Mouse (Mus musculus): ENCODE measurements around the gene Phldb2. TPM values are rescaled to one million over a fixed set of nuclear protein-coding genes. Genes with fewer than 3 reads are reported as not detected.
A peak's percentile ranks its signal among the peaks of the same experiment; 100 is the strongest.

The Phldb2 gene
- polyA plus RNA-seq, 1 experiment from 2014 or later, result 6.8 TPM

- no peak overlapping the region for H3K27ac ChIP-seq (ENCODE audit: low read depth, low read length)
- 74% methylated on average over 7 of the region's 7 CpGs for WGBS
- no peak overlapping the region for H3K4me3 ChIP-seq (ENCODE audit: low read length)
- no peaks in the 10 kb centered on the region for H3K9me3 ChIP-seq (ENCODE audit: control insufficient read depth, low read length)
- no peaks in the 10 kb centered on the region for H3K4me1 ChIP-seq (ENCODE audit: control insufficient read depth, insufficient read depth, low read depth, low read length)
- peak; percentile 54; the same call in 1 of the 2 replicates for ATAC-seq
- no peak overlapping the region for H3K4me2 ChIP-seq (ENCODE audit: low read length)
- H3K36me3 ChIP-seq (ENCODE audit: control insufficient read depth, insufficient read depth, low read length), result peaks cover 8% of the 10 kb centered on the region
- no peak overlapping the region for H3K9ac ChIP-seq (ENCODE audit: low read depth, low read length)
- H3K27me3 ChIP-seq (replicated peaks; ENCODE audit: control insufficient read depth, insufficient read depth, low read length), result no peaks in the 10 kb centered on the region
Measured at GRCm38 (mm10) chr16:45711263-45711662, 242.1 kb downstream of the Phldb2 start.

- H3K4me1 ChIP-seq (ENCODE audit: control insufficient read depth, insufficient read depth, low read depth, low read length), result peaks cover 3% of the 10 kb centered on the region; the same call in 1 of the 2 replicates
- H3K4me3 ChIP-seq (ENCODE audit: low read length), result no peak overlapping the region
- no peaks in the 10 kb centered on the region for H3K27me3 ChIP-seq (replicated peaks; ENCODE audit: control insufficient read depth, insufficient read depth, low read length)
- no peak overlapping the region for H3K9ac ChIP-seq (ENCODE audit: low read depth, low read length)
- H3K27ac ChIP-seq (ENCODE audit: low read depth, low read length), result no peak overlapping the region
- ATAC-seq, result no peak
- no peaks in the 10 kb centered on the region for H3K36me3 ChIP-seq (ENCODE audit: control insufficient read depth, insufficient read depth, low read length)
- no peaks in the 10 kb centered on the region for H3K9me3 ChIP-seq (ENCODE audit: control insufficient read depth, low read length)
- 83% methylated on average over 5 of the region's 5 CpGs for WGBS
- no peak overlapping the region for H3K4me2 ChIP-seq (ENCODE audit: low read length)
Measured at GRCm38 (mm10) chr16:45699301-45699700, 254.1 kb downstream of the Phldb2 start.

GRCm38 (mm10) chr16:45697996-45698395 lies 255.4 kb downstream of the Phldb2 start:
- WGBS, result 53% methylated on average over 6 of the region's 6 CpGs
- H3K9ac ChIP-seq (ENCODE audit: low read depth, low read length), result no peak overlapping the region
- H3K36me3 ChIP-seq (ENCODE audit: control insufficient read depth, insufficient read depth, low read length), result no peaks in the 10 kb centered on the region
- peak; percentile 88 for ATAC-seq
- no peak overlapping the region for H3K27ac ChIP-seq (ENCODE audit: low read depth, low read length)
- H3K4me1 ChIP-seq (ENCODE audit: control insufficient read depth, insufficient read depth, low read depth, low read length), result peaks cover 3% of the 10 kb centered on the region; the same call in 1 of the 2 replicates
- H3K4me2 ChIP-seq (ENCODE audit: low read length), result no peak overlapping the region
- H3K9me3 ChIP-seq (ENCODE audit: control insufficient read depth, low read length), result no peaks in the 10 kb centered on the region
- no peaks in the 10 kb centered on the region for H3K27me3 ChIP-seq (replicated peaks; ENCODE audit: control insufficient read depth, insufficient read depth, low read length)
- no peak overlapping the region for H3K4me3 ChIP-seq (ENCODE audit: low read length)

Other genes starting within 250 kb of the Phldb2 start
- gene Tagln3, start 229.0 kb downstream of the Phldb2 start, polyA plus RNA-seq (2015; fragmentation: Nextera tagmentation; extraction: Ambion mirVana), result 428 and 438 TPM in 2 replicates
- gene Abhd10, start 210.6 kb downstream of the Phldb2 start, polyA plus RNA-seq (2015; fragmentation: Nextera tagmentation; extraction: Ambion mirVana), result 39.3 and 39.5 TPM in 2 replicates
- 16.1 and 16.6 TPM in 2 replicates for gene Plcxd2, start 56.6 kb upstream of the Phldb2 start, polyA plus RNA-seq (2015; fragmentation: Nextera tagmentation; extraction: Ambion mirVana)
- 0.06 TPM in 2 replicates for gene Cd96, start 166.7 kb upstream of the Phldb2 start, polyA plus RNA-seq (2015; fragmentation: Nextera tagmentation; extraction: Ambion mirVana)
- 2.0 and 4.1 TPM in 2 replicates for gene Gm4737, start 201.5 kb upstream of the Phldb2 start, polyA plus RNA-seq (2015; fragmentation: Nextera tagmentation; extraction: Ambion mirVana)